Mouse (Mus musculus): ENCODE measurements around the gene A930009A15Rik. TPM values are rescaled to one million over a fixed set of nuclear protein-coding genes. Genes with fewer than 3 reads are reported as not detected.
A peak's percentile ranks its signal among the peaks of the same experiment; 100 is the strongest.

A930009A15Rik gene
- total RNA-seq, 2 experiments from 2014 or later = 0.61 TPM; not detected in 1

- DNase-seq (ENCODE audit: low spot score in 2 of 2) = no peak
- H3K4me3 ChIP-seq = no peak overlapping the region
- no peak overlapping the region for H3K27ac ChIP-seq
- no peak for TF ChIP-seq CTCF (conservative IDR thresholded peaks at IDR 0.05)
Observed at GRCm38 (mm10) chr10:115561136-115561880, 8.5 kb upstream of the A930009A15Rik start.

GRCm38 (mm10) chr10:115562911-115563686 is 6.7 kb upstream of the A930009A15Rik start:
- TF ChIP-seq CTCF (conservative IDR thresholded peaks at IDR 0.05) = no peak
- Histone ChIP-seq H3K27ac (no peak overlapping the region), H3K4me3 (no peak overlapping the region)
- DNase-seq (ENCODE audit: low spot score in 2 of 2) = no peak

GRCm38 (mm10) chr10:115563961-115564360 is 5.8 kb upstream of the A930009A15Rik start:
- DNase-seq (ENCODE audit: low spot score in 2 of 2) = no peak
- Histone ChIP-seq H3K27ac (no peak overlapping the region), H3K4me3 (no peak overlapping the region)
- TF ChIP-seq CTCF (conservative IDR thresholded peaks at IDR 0.05) = no peak

- no peak for DNase-seq (ENCODE audit: low spot score in 2 of 2)
- H3K27ac ChIP-seq = peak overlapping the region; percentile 6; the same call in 1 of the 2 replicates
- H3K4me3 ChIP-seq = no peak overlapping the region; the same call in 1 of the 2 replicates
- TF ChIP-seq CTCF (conservative IDR thresholded peaks at IDR 0.05) = no peak
Observed at GRCm38 (mm10) chr10:115570577-115570976, 791 bp downstream of the A930009A15Rik start.

GRCm38 (mm10) chr10:115571317-115571716 is 1.5 kb downstream of the A930009A15Rik start:
- no peak overlapping the region for H3K4me3 ChIP-seq
- no peak for TF ChIP-seq CTCF (conservative IDR thresholded peaks at IDR 0.05)
- H3K27ac ChIP-seq = no peak overlapping the region
- DNase-seq (ENCODE audit: low spot score in 2 of 2) = no peak

- no peak for TF ChIP-seq CTCF (conservative IDR thresholded peaks at IDR 0.05)
- Histone ChIP-seq H3K27ac (no peak overlapping the region), H3K4me3 (no peak overlapping the region)
- DNase-seq (ENCODE audit: low spot score in 2 of 2) = no peak
Observed at GRCm38 (mm10) chr10:115571734-115572440, 2.1 kb downstream of the A930009A15Rik start.

- no peak overlapping the region for H3K4me3 ChIP-seq
- no peak for TF ChIP-seq CTCF (conservative IDR thresholded peaks at IDR 0.05)
- no peak overlapping the region for H3K27ac ChIP-seq
Observed at GRCm38 (mm10) chr10:115579076-115579475, 9.3 kb downstream of the A930009A15Rik start.

GRCm38 (mm10) chr10:115579494-115579893 is 9.7 kb downstream of the A930009A15Rik start:
- H3K4me3 ChIP-seq = no peak overlapping the region
- TF ChIP-seq CTCF (conservative IDR thresholded peaks at IDR 0.05) = no peak

More at GRCm38 (mm10) chr10:115579076-115579475, 9.3 kb downstream of the A930009A15Rik start:
- no peak for DNase-seq (ENCODE audit: low spot score in 2 of 2)

GRCm38 (mm10) chr10:115581971-115582370 is 12.2 kb downstream of the A930009A15Rik start:
- DNase-seq (ENCODE audit: low spot score in 2 of 2) = no peak
- no peak overlapping the region for H3K4me3 ChIP-seq
- no peak overlapping the region for H3K27ac ChIP-seq
- TF ChIP-seq CTCF (conservative IDR thresholded peaks at IDR 0.05) = no peak

More at GRCm38 (mm10) chr10:115579494-115579893, 9.7 kb downstream of the A930009A15Rik start:
- H3K27ac ChIP-seq = no peak overlapping the region
- no peak for DNase-seq (ENCODE audit: low spot score in 2 of 2)

- no peak for TF ChIP-seq CTCF (conservative IDR thresholded peaks at IDR 0.05)
- DNase-seq (ENCODE audit: low spot score in 2 of 2) = no peak
- Histone ChIP-seq H3K4me3 (no peak overlapping the region), H3K27ac (no peak overlapping the region)
Observed at GRCm38 (mm10) chr10:115583071-115583470, 13.3 kb downstream of the A930009A15Rik start.

GRCm38 (mm10) chr10:115584656-115585055 is 14.9 kb downstream of the A930009A15Rik start:
- Histone ChIP-seq H3K4me3 (no peak overlapping the region), H3K27ac (no peak overlapping the region)
- DNase-seq (ENCODE audit: low spot score in 2 of 2) = no peak
- TF ChIP-seq CTCF (conservative IDR thresholded peaks at IDR 0.05) = peak; percentile 20; the same call in 1 of the 2 replicates

- no peak for DNase-seq (ENCODE audit: low spot score in 2 of 2)
- TF ChIP-seq CTCF (conservative IDR thresholded peaks at IDR 0.05) = no peak
- peak overlapping the region; percentile 61; the same call in 1 of the 2 replicates for H3K4me3 ChIP-seq
- no peak overlapping the region for H3K27ac ChIP-seq
Observed at GRCm38 (mm10) chr10:115585491-115586245, 15.9 kb downstream of the A930009A15Rik start.
